Mouse (Mus musculus) c-Kit-positive CD71-positive TER-119-positive erythroid progenitor cells, embryonic 14.5 days (primary cell): ENCODE data around the gene Trim27.

Source experiments
- DNase-seq: peaks from one replicate; pipeline ENCODE4 v3.0.0-alpha.2; 2013; ENCODE audit warnings: low spot score

Trim27 gene

GRCm38 (mm10) chr13:21221656-21222462 lies 42.6 kb downstream of the Trim27 start:
- DNase-seq: no peak

DNA sequence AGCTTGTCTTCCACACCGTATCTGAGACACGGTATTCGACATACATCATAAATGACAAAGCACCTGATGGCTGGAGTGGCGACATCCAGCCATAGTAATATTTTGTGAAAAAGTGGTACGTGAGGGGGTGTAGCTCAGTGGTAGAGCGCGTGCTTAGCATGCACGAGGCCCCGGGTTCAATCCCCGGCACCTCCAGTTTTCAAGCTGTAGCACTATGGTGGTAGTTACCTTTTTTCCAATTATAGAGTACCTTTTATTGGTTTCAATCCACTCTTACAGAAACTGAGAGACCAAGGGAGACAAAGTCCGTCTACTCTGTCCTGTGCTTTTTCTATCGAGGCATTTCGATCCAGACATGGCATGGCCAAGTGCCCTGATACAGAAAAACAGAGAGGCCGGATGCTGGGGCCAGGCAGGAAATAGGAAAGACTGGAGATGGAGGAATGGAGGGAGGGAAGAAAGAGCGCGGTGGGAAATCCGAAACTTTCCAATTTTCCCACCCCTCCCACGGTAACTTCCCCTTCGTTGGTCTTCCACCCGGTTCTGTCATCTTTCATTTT lies 43.3 kb downstream of the Trim27 start:
- peak; percentile 86 for DNase-seq

- no peak for DNase-seq
Observed at GRCm38 (mm10) chr13:21223242-21223655, 44.0 kb downstream of the Trim27 start.

DNA sequence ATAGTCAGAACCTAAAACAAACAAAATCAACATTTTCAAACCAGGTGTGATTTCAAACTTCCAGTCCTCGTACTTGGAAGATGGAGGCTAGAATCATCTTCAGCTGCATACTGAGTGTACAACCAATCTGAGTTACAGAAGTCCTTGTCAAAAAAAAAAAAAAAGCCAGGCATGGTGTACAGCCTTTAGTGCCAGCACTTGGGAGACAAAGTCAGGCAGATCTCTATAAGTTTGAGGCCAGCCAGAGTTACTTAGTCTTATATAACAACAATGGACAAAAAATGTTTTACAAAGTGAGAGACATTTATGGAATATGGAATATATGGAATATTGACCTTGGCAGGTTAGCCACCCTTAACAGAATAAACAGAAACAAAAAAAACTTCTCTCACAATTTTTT lies 45.1 kb downstream of the Trim27 start:
- no peak for DNase-seq

- DNase-seq: no peak
Observed at GRCm38 (mm10) chr13:21225206-21225605, 46.0 kb downstream of the Trim27 start.

DNA sequence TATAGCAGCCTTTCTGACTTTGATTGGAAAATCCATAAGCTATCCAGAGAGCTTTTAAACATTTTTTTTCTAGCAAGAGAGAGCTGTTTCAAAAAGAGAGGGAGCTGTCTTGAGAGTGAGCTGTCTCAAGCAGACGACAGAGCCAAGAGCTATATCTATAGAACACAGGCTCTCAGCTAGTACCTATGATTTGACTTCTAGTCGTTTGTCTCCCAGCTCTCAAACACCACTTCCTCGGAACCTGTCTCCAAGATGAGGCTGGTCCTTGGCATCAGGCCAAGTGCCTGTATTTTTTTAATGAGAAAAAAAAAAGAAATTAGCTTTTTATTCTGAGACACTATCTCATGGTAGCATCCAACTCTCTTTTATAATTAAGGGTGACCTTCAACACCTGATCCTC lies 46.8 kb downstream of the Trim27 start:
- no peak for DNase-seq

GRCm38 (mm10) chr13:21233732-21234705 lies 54.8 kb downstream of the Trim27 start:
- DNase-seq: peak; percentile 89

- DNase-seq: no peak
Observed at GRCm38 (mm10) chr13:21236714-21237113, 57.5 kb downstream of the Trim27 start.

GRCm38 (mm10) chr13:21237161-21237560 lies 57.9 kb downstream of the Trim27 start:
- DNase-seq: no peak

- peak; percentile 74 for DNase-seq
Observed at GRCm38 (mm10) chr13:21240788-21241187, 61.5 kb downstream of the Trim27 start.

GRCm38 (mm10) chr13:21242408-21243125 lies 63.3 kb downstream of the Trim27 start:
- peak; percentile 71 for DNase-seq

DNA sequence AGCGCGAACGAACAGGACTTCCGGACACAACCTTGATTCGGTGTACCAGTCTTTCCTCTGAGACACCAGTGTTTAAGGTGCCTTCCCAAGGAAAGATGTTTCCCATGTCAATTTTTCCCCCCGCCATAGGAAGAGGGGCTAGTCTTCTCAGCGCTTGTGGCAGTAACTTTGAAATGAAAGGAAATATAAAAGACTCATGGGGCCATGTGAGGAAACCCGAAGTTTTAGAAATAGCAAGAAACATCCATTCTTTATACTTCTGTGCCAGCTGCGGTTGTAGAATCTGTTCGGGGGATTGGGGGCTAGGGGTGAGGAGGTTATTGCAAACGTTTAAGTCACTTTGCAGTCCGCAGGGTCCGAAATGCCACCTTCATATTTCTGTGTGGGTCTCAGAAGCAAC lies 64.0 kb downstream of the Trim27 start:
- DNase-seq: no peak

- DNase-seq: no peak
Observed at GRCm38 (mm10) chr13:21244089-21244488, 64.8 kb downstream of the Trim27 start.
